Mouse (Mus musculus) spleen, adult 2 months (tissue): ENCODE data around the gene Fis1.

Experiments
- CTCF ChIP-seq: fragments of 200-500 bp; IDR thresholded peaks from 2 replicates; pipeline ENCODE4 v1.5.1; 2011; ENCODE audit warnings: mild to moderate bottlenecking, inconsistent platforms; ENCODE audit not compliant: insufficient read depth, insufficient read length, insufficient replicate concordance; ENCODE audit errors: extremely low read depth
- POLR2A ChIP-seq: fragments of 200-500 bp; IDR thresholded peaks from 2 replicates; pipeline ENCODE4 v1.6.1; 2011; ENCODE audit warnings: low read depth, low read length, inconsistent platforms

GRCm38 (mm10) chr5:136936750-136937149 is 16.3 kb upstream of the Fis1 start:
- TF ChIP-seq CTCF: no peak
- no peak for TF ChIP-seq POLR2A
